Mouse (Mus musculus) G1E (cell line): ENCODE measurements around the gene Vinac1. TPM values are rescaled to one million over a fixed set of nuclear protein-coding genes. Genes with fewer than 3 reads are reported as not detected.

Experiments
- ATAC-seq: 2 replicates; pipeline ENCODE4 v1.8.0; 2016; ENCODE audit warnings: mild to moderate bottlenecking; ENCODE audit not compliant: insufficient number of reproducible peaks, poor library complexity, low FRiP score, severe bottlenecking; ENCODE audit errors: extremely low read depth
- DNase-seq: peaks from one replicate; pipeline ENCODE4 v3.0.0; 2012; ENCODE audit warnings: low spot score
- H3K27me3 ChIP-seq: 2 replicates; pipeline ENCODE4 v1.6.1; 2012; ENCODE audit warnings: mild to moderate bottlenecking, low read length, inconsistent platforms; ENCODE audit not compliant: insufficient read depth
- H3K36me3 ChIP-seq: replicated peaks from 2 replicates; pipeline ENCODE3; 2012; ENCODE audit warnings: mild to moderate bottlenecking, inconsistent platforms
- H3K4me1 ChIP-seq: 2 replicates; pipeline ENCODE4 v1.6.1; 2012; ENCODE audit warnings: low read depth, low read length, inconsistent platforms, mixed read lengths; ENCODE audit not compliant: insufficient read depth
- H3K4me3 ChIP-seq: 2 replicates; pipeline ENCODE4 v1.5.1; 2012; ENCODE audit warnings: low read depth, mild to moderate bottlenecking, inconsistent platforms, low read length, moderate library complexity, mixed read lengths
- H3K9me3 ChIP-seq: replicated peaks from 2 replicates; pipeline ENCODE4 v1.6.1; 2012; ENCODE audit warnings: inconsistent platforms
- CTCF ChIP-seq: IDR thresholded peaks from 2 replicates; pipeline ENCODE4 v1.5.1; 2012; ENCODE audit warnings: low read depth, low read length, inconsistent platforms, mixed read lengths
- GATA1 ChIP-seq: IDR thresholded peaks from 2 replicates; pipeline ENCODE4 v1.6.1; 2012; ENCODE audit warnings: borderline replicate concordance, low read length, inconsistent platforms, mixed read lengths
- GATA2 ChIP-seq: IDR thresholded peaks from 2 replicates; pipeline ENCODE4 v1.6.1; 2012; ENCODE audit warnings: low read depth, low read length, inconsistent platforms, borderline replicate concordance
- POLR2AphosphoS5 ChIP-seq: IDR thresholded peaks from 2 replicates; pipeline ENCODE4 v1.6.1; 2012; ENCODE audit warnings: low read depth, low read length, inconsistent platforms; ENCODE audit not compliant: insufficient replicate concordance
- TAL1 ChIP-seq: conservative IDR thresholded peaks from 2 replicates; pipeline ENCODE4 v1.6.1; 2012; ENCODE audit warnings: low read depth, low read length, inconsistent platforms, mixed read lengths
- polyA plus RNA-seq: library from polyadenylated mRNA; stranded (reverse); fragments of >175 nt; gene quantifications from 2 replicates; pipeline ENCODE4 v1.2.3, GENCODE M21; 2012
- total RNA-seq, 2 experiments: library from RNA; stranded (forward) in 1 of 2; stranded (reverse) in 1 of 2; fragments of 200-1000 nt in 1 of 2; fragments of >200 nt in 1 of 2; fragmentation: Nextera tagmentation in 1 of 2; gene quantifications; 2 replicates each; pipeline ENCODE4 v1.2.3; 2014 to 2017

Gene Vinac1
- total and polyA plus RNA-seq, 3 experiments: 0.11 TPM; not detected in 2

DNA sequence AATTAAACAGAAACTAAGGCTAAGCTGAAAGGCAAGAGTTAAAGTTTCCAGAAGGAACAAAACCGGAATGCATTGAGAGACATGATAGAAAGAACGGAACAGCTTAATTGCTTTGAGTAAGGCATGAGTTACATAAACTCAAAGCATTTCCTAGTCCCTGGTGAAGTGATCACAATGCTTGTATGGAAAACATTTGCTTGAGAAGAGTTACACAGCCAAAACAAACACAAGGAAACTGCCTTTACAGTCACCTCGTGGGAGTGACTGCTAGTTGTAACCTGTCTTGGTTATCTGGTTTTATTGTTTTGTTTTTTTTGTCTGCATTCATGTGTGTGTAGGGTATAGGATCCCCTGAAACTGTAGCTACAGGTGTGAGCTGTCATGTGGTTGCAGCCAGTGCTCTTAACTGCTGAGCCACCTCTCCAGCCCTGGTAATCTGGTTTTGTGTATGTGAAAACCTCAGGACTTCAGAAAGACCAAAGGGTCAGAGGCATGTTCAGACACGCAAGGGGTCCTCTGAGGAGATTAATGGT, 4.5 kb upstream of the Vinac1 start:
- TF ChIP-seq CTCF: no peak
- TF ChIP-seq GATA2: no peak
- TF ChIP-seq GATA1: no peak
- no peak for TF ChIP-seq TAL1
- no peak for TF ChIP-seq POLR2AphosphoS5
- Histone ChIP-seq H3K9me3 (no peaks in the 10 kb centered on the region), H3K4me3 (no peak overlapping the region), H3K4me1 (no peaks in the 10 kb centered on the region), H3K27me3 (peaks cover 4% of the 10 kb centered on the region; the same call in 1 of the 2 replicates), H3K36me3 (no peaks in the 10 kb centered on the region)
- ATAC-seq: no peak
- no peak for DNase-seq

DNA sequence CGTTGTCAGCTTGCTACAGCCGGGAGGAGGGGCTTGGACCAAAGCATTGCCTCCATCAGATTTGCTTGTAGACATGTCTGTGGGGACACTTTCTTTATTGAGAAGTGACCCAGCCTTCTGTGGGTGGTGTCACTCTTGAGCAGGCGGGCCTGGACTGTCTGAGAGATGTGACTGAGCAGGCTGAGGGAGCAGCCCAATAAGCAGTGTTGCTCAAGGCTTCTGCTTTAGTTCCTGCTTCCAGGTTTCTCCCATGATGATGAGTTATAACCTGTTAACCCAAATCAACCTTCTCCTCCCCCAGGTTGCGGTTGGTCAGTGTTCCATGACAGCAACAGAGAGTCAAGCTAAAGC, 1.2 kb downstream of the Vinac1 start:
- peaks cover 6% of the 10 kb centered on the region for H3K27me3 ChIP-seq
- no peaks in the 10 kb centered on the region for H3K9me3 ChIP-seq
- H3K36me3 ChIP-seq: no peaks in the 10 kb centered on the region
- DNase-seq: no peak
- TF ChIP-seq TAL1: no peak
- TF ChIP-seq GATA1: no peak
- no peak for TF ChIP-seq CTCF
- no peak for TF ChIP-seq GATA2
- TF ChIP-seq POLR2AphosphoS5: no peak
- ATAC-seq: no peak
- H3K4me3 ChIP-seq: no peak overlapping the region
- no peaks in the 10 kb centered on the region for H3K4me1 ChIP-seq

DNA sequence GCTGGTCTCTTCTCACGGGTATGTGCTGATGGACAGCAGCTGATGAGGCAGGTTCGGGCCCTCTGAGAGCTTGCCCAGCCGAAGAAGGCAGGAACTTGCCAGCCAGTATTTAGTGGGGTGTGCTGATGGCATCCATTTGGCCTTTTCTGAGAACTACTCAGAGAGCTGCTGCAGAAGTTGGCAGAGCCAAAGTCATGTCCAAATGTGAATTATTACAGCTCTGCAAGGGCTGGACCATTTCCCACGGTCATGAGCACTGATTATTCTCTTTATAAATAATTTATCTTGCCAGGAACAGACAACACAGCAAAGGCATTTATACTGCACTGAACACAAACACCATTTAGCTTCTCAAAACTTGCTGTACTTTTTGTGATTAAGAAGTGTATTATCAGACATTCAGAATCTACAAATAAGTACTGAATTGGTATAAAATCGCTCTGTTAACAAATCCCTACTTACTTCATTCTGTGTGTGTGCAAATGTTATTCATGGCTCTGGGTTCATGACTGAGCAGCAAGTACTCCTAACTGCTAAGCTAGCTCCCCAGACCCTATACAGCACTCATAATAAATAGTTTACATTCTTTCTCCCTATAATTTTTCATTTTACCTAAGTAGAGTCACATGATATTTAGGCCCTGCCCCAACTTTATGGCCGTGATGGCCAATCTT, 1.7 kb downstream of the Vinac1 start:
- Histone ChIP-seq H3K36me3 (no peaks in the 10 kb centered on the region), H3K4me1 (no peaks in the 10 kb centered on the region), H3K27me3 (peaks cover 6% of the 10 kb centered on the region), H3K4me3 (no peak overlapping the region), H3K9me3 (no peaks in the 10 kb centered on the region)
- DNase-seq: no peak
- ATAC-seq: no peak
- TF ChIP-seq GATA2 (no peak), POLR2AphosphoS5 (no peak), CTCF (no peak), TAL1 (no peak), GATA1 (no peak)

DNA sequence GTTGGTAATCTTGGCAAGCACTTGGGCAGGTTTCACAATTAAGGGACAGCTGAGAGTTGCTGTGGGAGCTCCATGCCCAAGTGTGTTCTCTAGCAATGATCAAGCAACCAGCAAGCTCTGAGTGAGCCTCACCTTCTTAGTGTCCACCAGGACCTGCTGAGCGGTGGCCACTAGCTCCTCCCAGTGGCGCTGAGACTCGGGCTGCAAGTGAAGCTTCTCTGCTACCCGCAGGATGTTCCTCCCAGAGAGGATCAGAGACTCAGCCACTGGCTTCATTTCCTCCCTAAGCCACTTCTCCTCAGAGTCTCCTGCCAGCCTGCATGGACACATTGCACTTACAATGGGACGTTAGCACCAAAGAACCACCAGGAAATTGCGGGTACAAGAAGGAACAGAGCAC, 7.4 kb downstream of the Vinac1 start:
- no peak for DNase-seq
- Histone ChIP-seq H3K4me1 (no peaks in the 10 kb centered on the region), H3K27me3 (peaks cover 2% of the 10 kb centered on the region; the same call in 1 of the 2 replicates), H3K36me3 (no peaks in the 10 kb centered on the region), H3K9me3 (no peaks in the 10 kb centered on the region), H3K4me3 (no peak overlapping the region)
- no peak for ATAC-seq
- TF ChIP-seq GATA1 (no peak), GATA2 (no peak), POLR2AphosphoS5 (no peak), TAL1 (no peak), CTCF (no peak)

DNA sequence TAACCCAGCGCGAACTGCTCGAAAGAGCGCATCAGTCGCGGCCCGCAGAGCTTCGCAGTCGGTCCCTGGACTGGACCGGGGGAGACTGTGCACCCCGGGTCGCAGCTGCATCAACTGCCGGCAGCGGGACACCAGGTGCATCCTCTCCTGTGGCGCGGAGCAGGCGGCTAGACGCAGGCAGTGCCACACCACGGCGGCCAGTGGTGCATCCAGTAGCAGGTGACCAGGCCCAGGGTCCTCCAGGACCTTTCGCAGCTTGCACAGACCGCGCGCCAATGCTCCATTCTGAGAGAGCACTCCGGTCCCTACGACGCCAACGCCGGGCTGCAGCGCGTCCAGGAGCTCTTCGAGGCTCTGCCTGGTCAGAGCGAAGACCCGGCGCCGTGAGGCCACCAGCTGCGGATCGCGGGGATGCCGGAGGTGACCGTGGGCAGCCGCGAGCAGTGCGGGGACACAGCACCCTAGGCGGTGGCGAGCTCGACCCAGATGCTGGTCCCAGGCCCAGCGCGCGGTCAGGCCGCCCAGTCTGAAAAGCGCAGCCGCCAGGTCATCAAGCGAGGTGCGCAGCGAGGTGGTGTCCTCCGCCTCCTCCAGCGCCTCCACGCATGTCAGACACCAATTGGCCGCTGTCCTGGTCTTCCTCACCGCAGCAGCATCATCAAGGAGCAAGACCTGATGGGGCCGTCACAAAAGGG, 8.9 kb downstream of the Vinac1 start:
- H3K36me3 ChIP-seq: no peaks in the 10 kb centered on the region
- H3K9me3 ChIP-seq: no peaks in the 10 kb centered on the region
- H3K27me3 ChIP-seq: peaks cover 5% of the 10 kb centered on the region; the same call in 1 of the 2 replicates
- no peak for TF ChIP-seq GATA2
- no peak for TF ChIP-seq GATA1
- no peak for TF ChIP-seq POLR2AphosphoS5
- TF ChIP-seq CTCF: no peak
- no peak for TF ChIP-seq TAL1
- H3K4me3 ChIP-seq: no peak overlapping the region
- no peaks in the 10 kb centered on the region for H3K4me1 ChIP-seq
- DNase-seq (no peak), ATAC-seq (no peak)

DNA sequence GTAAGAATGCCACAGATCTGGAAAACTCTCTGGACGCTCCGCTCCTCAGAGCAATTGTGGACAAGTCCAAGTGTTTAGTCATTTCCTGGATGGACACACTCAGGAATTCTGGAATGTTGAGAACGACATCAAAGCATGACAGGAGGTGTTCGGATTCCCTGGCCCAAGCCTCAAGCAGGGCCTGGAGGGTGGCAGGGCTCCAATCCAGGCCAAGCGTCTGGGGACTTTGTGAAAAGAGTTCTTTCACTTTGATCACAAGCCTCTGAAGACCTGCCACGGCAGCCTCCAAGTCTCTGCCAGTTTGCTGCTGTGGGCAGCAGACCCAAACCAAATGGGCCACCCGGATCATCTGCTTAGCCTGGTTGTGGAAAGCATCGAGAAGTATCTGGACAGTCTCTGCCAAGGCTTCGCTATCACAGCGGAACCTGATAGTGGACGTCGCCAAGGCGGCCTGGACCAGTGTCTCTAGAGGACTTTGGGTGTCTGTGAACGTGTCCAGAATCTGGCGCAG, 9.5 kb downstream of the Vinac1 start:
- ATAC-seq: no peak

More for the DNA sequence above, 9.5 kb downstream of the Vinac1 start:
- H3K9me3 ChIP-seq: no peaks in the 10 kb centered on the region
- H3K27me3 ChIP-seq: peaks cover 6% of the 10 kb centered on the region
- no peak overlapping the region for H3K4me3 ChIP-seq
- TF ChIP-seq POLR2AphosphoS5 (no peak), GATA1 (no peak), TAL1 (no peak), CTCF (no peak), GATA2 (no peak)
- H3K36me3 ChIP-seq: no peaks in the 10 kb centered on the region
- DNase-seq: no peak
- no peaks in the 10 kb centered on the region for H3K4me1 ChIP-seq
